Mouse (Mus musculus): ENCODE data around the gene Srp9. TPM values are rescaled to one million over a fixed set of nuclear protein-coding genes. Genes with fewer than 3 reads are reported as not detected.
"Not testable (repeated sequence)": the region's sequence is repeated elsewhere in the genome, so short reads cannot be mapped to it uniquely, and the experiment has no call there.

The Srp9 gene
- polyA plus RNA-seq, 1 experiment from 2014 or later: 142 TPM

DNA sequence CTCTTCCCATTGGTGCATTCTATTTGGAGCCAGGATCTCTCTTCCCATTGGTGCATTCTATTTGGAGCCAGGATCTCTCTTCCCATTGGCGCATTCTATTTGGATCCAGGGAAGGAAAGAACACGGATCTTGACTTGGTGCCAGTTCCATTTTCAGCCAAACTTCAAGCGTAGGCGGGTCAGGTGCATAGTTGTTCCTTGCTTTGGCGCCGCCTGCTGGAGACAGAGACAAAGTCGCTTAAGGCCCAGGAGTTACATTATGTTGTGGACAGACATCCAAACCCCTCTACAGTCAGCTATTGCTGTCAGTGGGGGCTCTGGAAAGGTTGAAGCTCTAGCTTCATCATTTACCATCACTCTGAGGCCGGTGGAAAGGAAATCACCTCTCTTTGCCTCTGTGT is 18.8 kb downstream of the Srp9 start:
- H3K4me1 ChIP-seq (replicated peaks; ENCODE audit: control insufficient read depth, insufficient read depth, low read length): 0 out of 2 replicates have a peak, but pooled peaks cover 2% of the 10 kb centered on the region
- H3K27me3 ChIP-seq (replicated peaks; ENCODE audit: control insufficient read depth, insufficient read depth, low read length): no peaks in the 10 kb centered on the region
- no peak overlapping the region for H3K27ac ChIP-seq (ENCODE audit: low read depth)
- H3K9me3 ChIP-seq (ENCODE audit: control insufficient read depth, low read length): no peaks in the 10 kb centered on the region
- H3K4me2 ChIP-seq (ENCODE audit: low read length): no peak overlapping the region
- H3K4me3 ChIP-seq (ENCODE audit: low read depth, low read length): no peak overlapping the region
- H3K36me3 ChIP-seq (ENCODE audit: control insufficient read depth, insufficient read depth, low read length): no peaks in the 10 kb centered on the region
- WGBS: 79% methylated on average over 8 of the region's 8 CpGs
- DNase-seq (ENCODE audit: low spot score): no peak
- H3K9ac ChIP-seq (ENCODE audit: low read length): no peak overlapping the region
- ATAC-seq (replicated peaks; ENCODE audit: low FRiP score, low TSS enrichment, low read depth): no peak

- Histone ChIP-seq H3K9me3 (ENCODE audit: control insufficient read depth, low read length) (no peaks in the 10 kb centered on the region), H3K9ac (ENCODE audit: low read length) (no peak overlapping the region), H3K4me2 (ENCODE audit: low read length) (no peak overlapping the region), H3K36me3 (ENCODE audit: control insufficient read depth, insufficient read depth, low read length) (no peaks in the 10 kb centered on the region), H3K4me1 (replicated peaks; ENCODE audit: control insufficient read depth, insufficient read depth, low read length) (no peaks in the 10 kb centered on the region), H3K4me3 (ENCODE audit: low read depth, low read length) (no peak overlapping the region), H3K27me3 (replicated peaks; ENCODE audit: control insufficient read depth, insufficient read depth, low read length) (no peaks in the 10 kb centered on the region), H3K27ac (ENCODE audit: low read depth) (no peak overlapping the region)
- WGBS: 46% methylated on average over 5 of the region's 5 CpGs
- ATAC-seq (replicated peaks; ENCODE audit: low FRiP score, low TSS enrichment, low read depth) (no peak), DNase-seq (ENCODE audit: low spot score) (no peak)
Measured at GRCm38 (mm10) chr1:182145546-182145945, 21.0 kb downstream of the Srp9 start.

DNA sequence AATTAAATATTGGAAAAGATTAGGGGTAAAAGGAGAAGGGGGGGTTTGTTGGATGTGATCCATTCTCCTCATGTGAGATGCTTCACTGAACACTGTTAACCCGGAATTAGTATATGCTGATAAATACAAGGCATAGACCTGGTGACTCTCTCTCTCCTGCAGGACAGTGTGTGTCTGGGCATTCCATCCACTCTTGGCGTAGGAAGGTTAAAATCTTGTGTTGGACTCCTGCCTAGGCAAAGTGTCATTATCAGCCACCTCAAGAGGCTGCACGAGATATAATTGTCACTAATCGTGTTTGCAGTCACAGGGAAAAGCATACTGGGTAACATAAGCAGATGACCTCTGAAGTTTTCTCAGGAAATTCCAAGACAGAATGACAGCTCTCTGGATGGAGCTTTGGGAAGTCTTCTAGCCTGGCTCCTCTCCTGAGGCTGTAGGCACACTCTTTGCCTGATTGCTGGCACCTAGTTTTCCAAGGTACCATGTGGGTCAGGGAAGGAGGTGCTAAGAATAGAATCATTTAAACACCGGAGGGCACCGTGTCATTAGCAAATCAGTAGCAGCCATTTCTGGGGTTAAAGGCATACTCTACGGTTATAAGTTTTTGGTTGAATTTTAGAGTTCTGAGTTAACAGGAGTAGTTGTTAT is 24.5 kb downstream of the Srp9 start:
- H3K4me3 ChIP-seq (ENCODE audit: low read depth, low read length): no peak overlapping the region
- no peaks in the 10 kb centered on the region for H3K9me3 ChIP-seq (ENCODE audit: control insufficient read depth, low read length)
- H3K27ac ChIP-seq (ENCODE audit: low read depth): no peak overlapping the region
- H3K4me1 ChIP-seq (replicated peaks; ENCODE audit: control insufficient read depth, insufficient read depth, low read length): no peaks in the 10 kb centered on the region
- H3K4me2 ChIP-seq (ENCODE audit: low read length): no peak overlapping the region
- no peak for ATAC-seq (replicated peaks; ENCODE audit: low FRiP score, low TSS enrichment, low read depth)
- no peak for DNase-seq (ENCODE audit: low spot score)
- no peak overlapping the region for H3K9ac ChIP-seq (ENCODE audit: low read length)
- H3K27me3 ChIP-seq (replicated peaks; ENCODE audit: control insufficient read depth, insufficient read depth, low read length): no peaks in the 10 kb centered on the region
- no peaks in the 10 kb centered on the region for H3K36me3 ChIP-seq (ENCODE audit: control insufficient read depth, insufficient read depth, low read length)
- WGBS: 76% methylated on average over 7 of the region's 7 CpGs

DNA sequence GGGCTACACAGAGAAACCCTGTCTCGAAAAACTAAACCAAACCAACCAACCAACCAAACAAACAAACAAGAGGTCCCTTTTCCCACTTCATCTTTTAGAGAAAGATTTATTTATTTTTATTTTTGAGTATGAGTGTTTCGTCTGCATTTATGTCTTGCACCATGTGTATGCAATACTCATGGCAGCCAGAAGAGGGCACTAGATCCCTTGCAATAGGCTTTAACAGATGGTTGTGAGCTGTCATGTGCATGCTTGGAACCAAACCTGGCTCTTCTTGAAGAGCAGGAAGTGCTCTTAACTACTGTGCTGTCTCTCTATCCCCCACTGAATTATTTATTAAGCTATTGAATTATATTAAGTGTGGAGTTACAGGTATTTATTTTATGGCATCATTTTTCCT is 25.4 kb downstream of the Srp9 start:
- WGBS: 92% methylated on average over 2 of the region's 2 CpGs
- Histone ChIP-seq H3K27me3 (replicated peaks; ENCODE audit: control insufficient read depth, insufficient read depth, low read length) (no peaks in the 10 kb centered on the region), H3K9ac (ENCODE audit: low read length) (no peak overlapping the region), H3K9me3 (ENCODE audit: control insufficient read depth, low read length) (no peaks in the 10 kb centered on the region), H3K36me3 (ENCODE audit: control insufficient read depth, insufficient read depth, low read length) (no peaks in the 10 kb centered on the region), H3K4me3 (ENCODE audit: low read depth, low read length) (no peak overlapping the region), H3K4me1 (replicated peaks; ENCODE audit: control insufficient read depth, insufficient read depth, low read length) (no peaks in the 10 kb centered on the region), H3K4me2 (ENCODE audit: low read length) (no peak overlapping the region), H3K27ac (ENCODE audit: low read depth) (no peak overlapping the region)
- no peak for ATAC-seq (replicated peaks; ENCODE audit: low FRiP score, low TSS enrichment, low read depth)
- DNase-seq (ENCODE audit: low spot score): no peak

DNA sequence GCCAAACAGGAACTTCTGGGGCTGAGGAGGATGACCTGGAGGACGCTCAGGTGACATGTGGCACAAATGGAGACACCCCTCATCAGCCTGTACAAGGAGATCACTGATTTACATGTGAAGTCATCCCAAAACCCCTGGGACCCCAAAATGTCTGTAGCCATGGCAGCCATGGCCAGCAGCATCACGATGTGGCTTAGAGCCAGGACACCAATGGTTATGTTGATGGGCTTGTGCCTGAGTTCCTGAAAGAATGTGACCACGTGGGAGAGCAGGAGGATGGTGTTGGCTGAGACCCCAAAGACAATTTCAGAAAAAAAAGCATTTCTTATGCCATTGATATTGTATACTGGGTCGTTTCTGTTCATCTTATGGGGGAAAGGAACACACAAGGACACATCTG is 33.2 kb downstream of the Srp9 start:
- Histone ChIP-seq H3K4me3 (ENCODE audit: low read depth, low read length) (no peak overlapping the region), H3K4me2 (ENCODE audit: low read length) (no peak overlapping the region), H3K27me3 (replicated peaks; ENCODE audit: control insufficient read depth, insufficient read depth, low read length) (no peaks in the 10 kb centered on the region), H3K36me3 (ENCODE audit: control insufficient read depth, insufficient read depth, low read length) (no peaks in the 10 kb centered on the region), H3K9me3 (ENCODE audit: control insufficient read depth, low read length) (no peaks in the 10 kb centered on the region), H3K9ac (ENCODE audit: low read length) (no peak overlapping the region), H3K27ac (ENCODE audit: low read depth) (no peak overlapping the region), H3K4me1 (replicated peaks; ENCODE audit: control insufficient read depth, insufficient read depth, low read length) (no peaks in the 10 kb centered on the region)
- DNase-seq (ENCODE audit: low spot score) (no peak), ATAC-seq (replicated peaks; ENCODE audit: low FRiP score, low TSS enrichment, low read depth) (no peak)
- WGBS: 71% methylated on average over 4 of the region's 4 CpGs

DNA sequence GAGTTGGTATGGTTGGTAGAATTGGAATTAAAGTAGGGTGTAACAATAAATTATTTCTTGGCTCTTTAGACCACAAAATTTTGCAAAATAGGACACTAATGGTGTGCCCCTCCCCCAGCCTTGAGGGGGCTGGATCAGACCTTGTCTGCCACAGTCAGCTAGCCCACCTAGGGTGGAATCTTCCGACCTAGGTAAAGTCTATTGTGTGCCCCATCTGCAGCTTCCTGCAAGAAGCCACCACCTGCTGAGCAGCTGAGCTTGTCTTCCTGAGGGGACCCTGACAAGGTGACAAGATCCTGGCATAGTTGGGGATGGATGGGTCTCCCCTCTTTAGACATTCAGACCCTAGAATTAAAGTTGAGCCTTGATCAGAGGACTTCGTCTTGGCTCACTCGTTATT is 35.0 kb downstream of the Srp9 start:
- H3K9ac ChIP-seq (ENCODE audit: low read length): no peak overlapping the region
- no peaks in the 10 kb centered on the region for H3K27me3 ChIP-seq (replicated peaks; ENCODE audit: control insufficient read depth, insufficient read depth, low read length)
- ATAC-seq (replicated peaks; ENCODE audit: low FRiP score, low TSS enrichment, low read depth) (no peak), DNase-seq (ENCODE audit: low spot score) (no peak)
- H3K9me3 ChIP-seq (ENCODE audit: control insufficient read depth, low read length): no peaks in the 10 kb centered on the region
- no peaks in the 10 kb centered on the region for H3K4me1 ChIP-seq (replicated peaks; ENCODE audit: control insufficient read depth, insufficient read depth, low read length)
- H3K27ac ChIP-seq (ENCODE audit: low read depth): no peak overlapping the region
- H3K4me3 ChIP-seq (ENCODE audit: low read depth, low read length): no peak overlapping the region
- H3K36me3 ChIP-seq (ENCODE audit: control insufficient read depth, insufficient read depth, low read length): no peaks in the 10 kb centered on the region
- H3K4me2 ChIP-seq (ENCODE audit: low read length): no peak overlapping the region
- 88% methylated on average over 3 of the region's 3 CpGs for WGBS

DNA sequence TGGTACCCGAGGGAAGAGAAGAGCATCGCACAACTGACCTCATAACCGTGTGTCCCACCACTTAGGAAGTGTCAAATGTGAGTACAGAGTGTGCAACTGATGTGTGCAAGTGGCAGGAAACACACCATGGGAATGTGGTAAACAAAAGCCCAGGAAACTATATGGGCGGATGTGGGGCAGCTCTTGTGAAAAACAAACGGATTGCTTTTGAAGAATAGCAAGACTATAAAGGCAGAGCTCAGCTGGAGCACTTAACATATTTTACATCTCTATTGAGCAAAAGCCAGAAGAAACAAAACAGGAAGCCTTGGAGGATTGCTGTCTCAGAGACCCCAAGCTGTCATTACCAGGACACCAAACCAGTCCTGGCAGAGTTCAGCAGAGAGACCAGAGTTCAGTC is 38.4 kb downstream of the Srp9 start:
- Histone ChIP-seq H3K27ac (ENCODE audit: low read depth) (no peak overlapping the region), H3K4me2 (ENCODE audit: low read length) (no peak overlapping the region), H3K36me3 (ENCODE audit: control insufficient read depth, insufficient read depth, low read length) (no peaks in the 10 kb centered on the region), H3K9ac (ENCODE audit: low read length) (no peak overlapping the region), H3K4me1 (replicated peaks; ENCODE audit: control insufficient read depth, insufficient read depth, low read length) (no peaks in the 10 kb centered on the region), H3K9me3 (ENCODE audit: control insufficient read depth, low read length) (no peaks in the 10 kb centered on the region), H3K27me3 (replicated peaks; ENCODE audit: control insufficient read depth, insufficient read depth, low read length) (no peaks in the 10 kb centered on the region), H3K4me3 (ENCODE audit: low read depth, low read length) (no peak overlapping the region)
- no peak for ATAC-seq (replicated peaks; ENCODE audit: low FRiP score, low TSS enrichment, low read depth)
- no peak for DNase-seq (ENCODE audit: low spot score)
- whole genome bisulfite sequencing: 46% methylated on average over 5 of the region's 5 CpGs

DNA sequence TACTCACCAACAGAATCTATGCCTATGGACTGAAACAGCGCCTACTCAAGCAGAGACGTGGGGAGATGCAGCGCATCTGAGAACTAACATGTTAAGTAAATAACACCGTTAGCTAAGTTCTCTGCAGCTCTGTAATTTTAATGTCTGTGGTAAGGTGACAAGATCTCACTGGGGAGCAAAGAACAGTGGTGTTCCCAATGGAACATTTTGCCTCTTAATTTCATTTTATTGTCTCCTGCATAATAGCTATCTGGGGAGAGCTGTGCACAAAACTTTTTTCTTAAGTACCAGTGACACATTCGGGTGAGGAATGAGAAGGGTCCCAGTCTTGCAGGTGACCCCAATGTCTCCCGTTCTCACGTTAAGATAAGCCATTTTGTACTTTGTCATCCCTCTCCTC is 39.8 kb downstream of the Srp9 start, which contains the start of gene Vmn1r1:
TSS of gene Vmn1r1 (minus strand) at position 101 of the 400 bp plus-strand sequence.
- H3K4me3 ChIP-seq (ENCODE audit: low read depth, low read length): no peak within 1 kb of the TSS
- no peaks in the 10 kb centered on the region for H3K9me3 ChIP-seq (ENCODE audit: control insufficient read depth, low read length)
- H3K27ac ChIP-seq (ENCODE audit: low read depth): no peak within 1 kb of the TSS
- WGBS: 78% methylated on average over 7 of the region's 7 CpGs
- ATAC-seq (replicated peaks; ENCODE audit: low FRiP score, low TSS enrichment, low read depth) (no peak), DNase-seq (ENCODE audit: low spot score) (no peak)
- H3K9ac ChIP-seq (ENCODE audit: low read length): no peak within 1 kb of the TSS
- H3K4me2 ChIP-seq (ENCODE audit: low read length): no peak within 1 kb of the TSS
- no peaks in the 10 kb centered on the region for H3K36me3 ChIP-seq (ENCODE audit: control insufficient read depth, insufficient read depth, low read length)
- H3K27me3 ChIP-seq (replicated peaks; ENCODE audit: control insufficient read depth, insufficient read depth, low read length): no peaks in the 10 kb centered on the region
- H3K4me1 ChIP-seq (replicated peaks; ENCODE audit: control insufficient read depth, insufficient read depth, low read length): no peaks in the 10 kb centered on the region

- not testable (repeated sequence) for H3K4me3 ChIP-seq (ENCODE audit: low read depth, low read length); ATAC-seq (replicated peaks; ENCODE audit: low FRiP score, low TSS enrichment, low read depth); DNase-seq (ENCODE audit: low spot score); H3K9me3 ChIP-seq (ENCODE audit: control insufficient read depth, low read length); H3K4me1 ChIP-seq (replicated peaks; ENCODE audit: control insufficient read depth, insufficient read depth, low read length); H3K27me3 ChIP-seq (replicated peaks; ENCODE audit: control insufficient read depth, insufficient read depth, low read length); H3K4me2 ChIP-seq (ENCODE audit: low read length); H3K9ac ChIP-seq (ENCODE audit: low read length); H3K36me3 ChIP-seq (ENCODE audit: control insufficient read depth, insufficient read depth, low read length); H3K27ac ChIP-seq (ENCODE audit: low read depth)
- 81% methylated on average over 6 of the region's 6 CpGs for WGBS
Measured at GRCm38 (mm10) chr1:182170206-182170605, 45.7 kb downstream of the Srp9 start.

All from intestine, embryonic 14.5 days (tissue).